Mouse (Mus musculus) lung, embryonic 15.5 days (tissue): Measurements from ENCODE around the gene Nfic. TPM values are rescaled to one million over a fixed set of nuclear protein-coding genes. Genes with fewer than 3 reads are reported as not detected.
A peak's percentile ranks its signal among the peaks of the same experiment; 100 is the strongest.

Experiments
- ATAC-seq: fragments of 200-750 bp; cut with Nextera tagmentation; 2 replicates; pipeline ENCODE4 v1.8.0; 2017; ENCODE audit warnings: moderate number of reproducible peaks, borderline replicate concordance; ENCODE audit not compliant: low FRiP score, low TSS enrichment; ENCODE audit errors: extremely low read depth
- H3K27ac ChIP-seq: fragments of 300-500 bp; sonication (generic); 2 replicates; pipeline ENCODE4 v1.5.1; 2015; ENCODE audit warnings: moderate library complexity, mild to moderate bottlenecking, inconsistent platforms
- H3K27me3 ChIP-seq: fragments of 300-500 bp; sonication (generic); 2 replicates; pipeline ENCODE4 v1.6.1; 2015; ENCODE audit warnings: inconsistent platforms
- H3K36me3 ChIP-seq: fragments of 300-500 bp; sonication (generic); 2 replicates; pipeline ENCODE4 v1.6.1; 2015; ENCODE audit warnings: inconsistent platforms
- H3K4me1 ChIP-seq: fragments of 300-500 bp; sonication (generic); 2 replicates; pipeline ENCODE4 v1.6.1; 2015; ENCODE audit warnings: inconsistent platforms
- H3K4me2 ChIP-seq: fragments of 300-500 bp; sonication (generic); 2 replicates; pipeline ENCODE4 v1.6.1; 2015; ENCODE audit warnings: inconsistent platforms, mild to moderate bottlenecking, moderate library complexity
- H3K4me3 ChIP-seq: fragments of 300-500 bp; sonication (generic); 2 replicates; pipeline ENCODE4 v1.5.1; 2015; ENCODE audit warnings: mild to moderate bottlenecking, inconsistent platforms
- H3K9ac ChIP-seq: fragments of 300-500 bp; sonication (generic); 2 replicates; pipeline ENCODE4 v1.6.1; 2015; ENCODE audit warnings: inconsistent platforms
- H3K9me3 ChIP-seq: fragments of 300-500 bp; sonication (generic); 2 replicates; pipeline ENCODE4 v1.6.1; 2016; ENCODE audit warnings: inconsistent platforms
- WGBS: fragments of 180-500 bp; shearing (Covaris S2); methylation state at CpG from one replicate; pipeline ENCODE4 v1.1.7; 2015; 5-methylcytosine and 5-hydroxymethylcytosine counted together
- polyA plus RNA-seq: library from polyadenylated mRNA; unstranded; fragments of >200 nt; fragmentation: Nextera tagmentation; extraction: Ambion mirVana; gene quantifications from 2 replicates; pipeline ENCODE4 v1.2.1, GENCODE M21; 2015

Nfic gene
- polyA plus RNA-seq, 1 experiment from 2014 or later = 86.0 TPM

GRCm38 (mm10) chr10:81404720-81405119 lies 50.7 kb downstream of the Nfic start:
- 61% methylated on average over 18 of the region's 18 CpGs for WGBS
- Histone ChIP-seq H3K36me3 (peaks cover 46% of the 10 kb centered on the region), H3K4me2 (no peak overlapping the region), H3K4me3 (no peak overlapping the region), H3K9ac (no peak overlapping the region), H3K27ac (peak overlapping the region; percentile 20; the same call in 1 of the 2 replicates), H3K27me3 (no peaks in the 10 kb centered on the region), H3K9me3 (no peaks in the 10 kb centered on the region), H3K4me1 (peaks cover 65% of the 10 kb centered on the region)
- no peak for ATAC-seq

DNA sequence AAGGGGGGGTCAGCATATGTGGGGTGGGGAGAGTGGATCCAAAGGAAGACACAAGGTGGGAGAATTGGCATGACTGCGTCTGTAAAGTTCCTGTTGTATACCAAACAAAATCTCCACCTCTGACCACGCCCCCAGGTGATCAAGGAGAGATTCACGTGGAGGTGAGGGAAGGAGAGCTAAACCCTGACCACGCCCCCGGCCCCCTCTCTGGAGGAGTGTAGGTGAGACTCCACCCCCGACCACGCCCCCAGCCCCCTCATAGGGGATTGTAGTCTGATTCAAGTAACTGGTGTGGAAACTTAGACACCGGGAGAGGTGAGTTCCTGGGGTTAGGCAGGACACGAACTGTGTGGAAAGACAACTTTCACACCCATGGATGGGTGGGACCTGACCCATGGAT lies 51.4 kb downstream of the Nfic start:
- Histone ChIP-seq H3K4me3 (no peak overlapping the region), H3K9ac (no peak overlapping the region), H3K9me3 (no peaks in the 10 kb centered on the region), H3K4me1 (peaks cover 59% of the 10 kb centered on the region), H3K27ac (no peak overlapping the region), H3K36me3 (peaks cover 53% of the 10 kb centered on the region), H3K4me2 (no peak overlapping the region), H3K27me3 (no peaks in the 10 kb centered on the region)
- 41% methylated on average over 9 of the region's 9 CpGs for WGBS
- no peak for ATAC-seq

DNA sequence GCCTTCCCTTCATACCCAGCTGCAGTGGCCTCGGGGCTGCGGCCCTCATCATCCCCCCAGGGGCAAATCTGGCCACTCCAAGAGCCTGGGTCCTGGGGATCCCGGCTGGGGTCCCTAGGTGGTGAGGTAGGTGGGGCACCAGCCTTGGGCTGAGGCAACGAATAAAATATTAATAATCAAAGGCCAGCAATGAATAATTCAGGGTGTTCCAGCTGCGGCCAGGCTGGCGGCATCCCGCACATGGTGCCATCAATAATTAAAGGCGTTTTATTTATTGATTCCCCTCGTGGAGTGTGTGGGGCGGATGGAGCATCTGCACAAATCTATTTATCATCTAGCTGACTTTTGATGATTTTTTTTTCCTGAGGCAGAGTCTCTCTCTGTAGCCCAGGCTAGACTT lies 51.9 kb downstream of the Nfic start:
- no peak for ATAC-seq
- Histone ChIP-seq H3K27ac (peak overlapping the region; percentile 87), H3K4me2 (no peak overlapping the region), H3K27me3 (no peaks in the 10 kb centered on the region), H3K36me3 (peaks cover 53% of the 10 kb centered on the region), H3K9ac (no peak overlapping the region), H3K4me1 (peaks cover 54% of the 10 kb centered on the region), H3K9me3 (no peaks in the 10 kb centered on the region), H3K4me3 (no peak overlapping the region)
- WGBS = 69% methylated on average over 10 of the region's 10 CpGs

- Histone ChIP-seq H3K27me3 (no peaks in the 10 kb centered on the region), H3K9ac (no peak overlapping the region), H3K27ac (peak overlapping the region; percentile 87), H3K4me1 (peaks cover 41% of the 10 kb centered on the region), H3K36me3 (peaks cover 50% of the 10 kb centered on the region), H3K4me3 (no peak overlapping the region), H3K9me3 (no peaks in the 10 kb centered on the region), H3K4me2 (peak overlapping the region; percentile 44)
- WGBS = 22% methylated on average over 7 of the region's 7 CpGs
- ATAC-seq = no peak
These were observed 53.1 kb downstream of the Nfic start for GRCm38 (mm10) chr10:81402227-81402765.

DNA sequence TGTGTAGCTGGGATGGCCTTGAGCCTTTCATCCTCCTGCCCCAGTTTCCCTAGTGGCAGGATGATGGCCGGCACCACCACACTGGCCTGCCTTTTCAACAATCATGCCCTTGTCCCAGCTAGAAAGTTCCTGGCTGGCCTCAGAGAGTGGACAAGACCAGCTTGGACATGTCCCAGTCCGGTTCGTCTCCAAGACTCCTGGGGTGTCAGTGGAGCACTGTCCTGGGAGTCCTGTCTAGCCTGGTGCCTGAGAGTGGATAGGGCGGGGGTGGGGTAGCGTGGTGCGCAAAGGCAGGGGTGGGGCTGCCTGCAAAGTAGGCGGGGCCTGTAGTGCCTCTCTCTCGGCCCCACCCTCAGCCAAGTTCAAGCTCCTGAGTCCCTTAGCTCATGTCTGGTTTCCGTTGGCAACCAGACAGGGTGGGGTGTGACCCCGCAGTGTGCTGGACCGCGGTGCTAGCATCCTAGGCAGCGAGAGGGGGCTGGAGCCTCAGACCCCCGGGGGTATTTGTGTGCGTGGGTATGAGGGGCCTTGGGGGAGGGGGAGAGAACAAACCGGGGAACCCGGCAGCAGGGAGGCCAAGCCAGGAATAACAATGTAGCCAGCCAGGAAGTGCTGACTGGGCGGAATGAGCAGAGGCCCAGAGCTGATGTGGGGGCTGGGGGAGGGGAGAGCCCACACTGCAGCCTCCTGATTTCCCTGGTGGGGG lies 53.8 kb downstream of the Nfic start:
- H3K9me3 ChIP-seq = no peaks in the 10 kb centered on the region
- peak overlapping the region; percentile 87 for H3K27ac ChIP-seq
- peaks cover 43% of the 10 kb centered on the region for H3K36me3 ChIP-seq
- peaks cover 35% of the 10 kb centered on the region for H3K4me1 ChIP-seq
- H3K4me3 ChIP-seq = peak overlapping the region; percentile 22
- H3K9ac ChIP-seq = no peak overlapping the region
- 5% methylated on average over 18 of the region's 18 CpGs for WGBS
- peak overlapping the region; percentile 44 for H3K4me2 ChIP-seq
- peak; percentile 80 for ATAC-seq
- no peaks in the 10 kb centered on the region for H3K27me3 ChIP-seq

- no peak overlapping the region for H3K4me3 ChIP-seq
- H3K36me3 ChIP-seq = peaks cover 39% of the 10 kb centered on the region
- no peak overlapping the region; the same call in 1 of the 2 replicates for H3K4me2 ChIP-seq
- peak overlapping the region; percentile 87 for H3K27ac ChIP-seq
- H3K4me1 ChIP-seq = peaks cover 35% of the 10 kb centered on the region
- H3K9me3 ChIP-seq = no peaks in the 10 kb centered on the region
- ATAC-seq = no peak
- no peaks in the 10 kb centered on the region for H3K27me3 ChIP-seq
- 33% methylated on average over 10 of the region's 10 CpGs for WGBS
- no peak overlapping the region for H3K9ac ChIP-seq
These were observed 54.3 kb downstream of the Nfic start for GRCm38 (mm10) chr10:81401205-81401520.

- Histone ChIP-seq H3K27ac (no peak overlapping the region), H3K4me3 (no peak overlapping the region), H3K4me1 (peaks cover 35% of the 10 kb centered on the region), H3K27me3 (no peaks in the 10 kb centered on the region), H3K9ac (no peak overlapping the region), H3K36me3 (peaks cover 34% of the 10 kb centered on the region), H3K9me3 (no peaks in the 10 kb centered on the region), H3K4me2 (no peak overlapping the region)
- WGBS = 57% methylated on average over 22 of the region's 22 CpGs
- ATAC-seq = no peak
These were observed 54.8 kb downstream of the Nfic start for GRCm38 (mm10) chr10:81400371-81401204.

GRCm38 (mm10) chr10:81399798-81400308 lies 55.6 kb downstream of the Nfic start:
- no peaks in the 10 kb centered on the region for H3K27me3 ChIP-seq
- H3K9ac ChIP-seq = no peak overlapping the region
- peaks cover 33% of the 10 kb centered on the region for H3K4me1 ChIP-seq
- 79% methylated on average over 18 of the region's 18 CpGs for WGBS
- ATAC-seq = no peak
- no peak overlapping the region for H3K4me2 ChIP-seq
- no peak overlapping the region for H3K27ac ChIP-seq
- peaks cover 31% of the 10 kb centered on the region for H3K36me3 ChIP-seq
- H3K9me3 ChIP-seq = no peaks in the 10 kb centered on the region
- no peak overlapping the region for H3K4me3 ChIP-seq

- Histone ChIP-seq H3K9me3 (no peaks in the 10 kb centered on the region), H3K4me3 (no peak overlapping the region), H3K27ac (no peak overlapping the region), H3K4me2 (no peak overlapping the region), H3K36me3 (peaks cover 26% of the 10 kb centered on the region), H3K4me1 (peaks cover 28% of the 10 kb centered on the region), H3K27me3 (no peaks in the 10 kb centered on the region), H3K9ac (no peak overlapping the region)
- ATAC-seq = no peak
- WGBS = 67% methylated on average over 5 of the region's 5 CpGs
These were observed 56.1 kb downstream of the Nfic start for GRCm38 (mm10) chr10:81399296-81399695.

GRCm38 (mm10) chr10:81396749-81397148 lies 58.7 kb downstream of the Nfic start:
- Histone ChIP-seq H3K27ac (no peak overlapping the region), H3K4me3 (no peak overlapping the region), H3K36me3 (peaks cover 22% of the 10 kb centered on the region), H3K27me3 (no peaks in the 10 kb centered on the region), H3K4me2 (no peak overlapping the region), H3K4me1 (peaks cover 28% of the 10 kb centered on the region), H3K9ac (no peak overlapping the region), H3K9me3 (no peaks in the 10 kb centered on the region)
- WGBS = 84% methylated on average over 5 of the region's 5 CpGs
- ATAC-seq = no peak

GRCm38 (mm10) chr10:81395865-81396264 lies 59.6 kb downstream of the Nfic start:
- peaks cover 19% of the 10 kb centered on the region for H3K4me1 ChIP-seq
- H3K27ac ChIP-seq = no peak overlapping the region
- no peak for ATAC-seq
- no peak overlapping the region for H3K9ac ChIP-seq
- peaks cover 22% of the 10 kb centered on the region for H3K36me3 ChIP-seq
- WGBS = 86% methylated on average over 4 of the region's 4 CpGs
- no peak overlapping the region for H3K4me3 ChIP-seq
- H3K4me2 ChIP-seq = no peak overlapping the region
- no peaks in the 10 kb centered on the region for H3K27me3 ChIP-seq
- no peaks in the 10 kb centered on the region for H3K9me3 ChIP-seq

- ATAC-seq = no peak
- 10% methylated on average over 5 of the region's 5 CpGs for WGBS
These were observed 60.3 kb downstream of the Nfic start for GRCm38 (mm10) chr10:81395127-81395526.

More at GRCm38 (mm10) chr10:81395127-81395526, 60.3 kb downstream of the Nfic start:
- no peak overlapping the region for H3K9ac ChIP-seq
- H3K27me3 ChIP-seq = no peaks in the 10 kb centered on the region
- peaks cover 16% of the 10 kb centered on the region for H3K36me3 ChIP-seq
- H3K9me3 ChIP-seq = no peaks in the 10 kb centered on the region
- H3K4me1 ChIP-seq = peaks cover 19% of the 10 kb centered on the region
- H3K4me2 ChIP-seq = no peak overlapping the region
- H3K4me3 ChIP-seq = no peak overlapping the region
- no peak overlapping the region for H3K27ac ChIP-seq
